In the genomic region with DNA sequence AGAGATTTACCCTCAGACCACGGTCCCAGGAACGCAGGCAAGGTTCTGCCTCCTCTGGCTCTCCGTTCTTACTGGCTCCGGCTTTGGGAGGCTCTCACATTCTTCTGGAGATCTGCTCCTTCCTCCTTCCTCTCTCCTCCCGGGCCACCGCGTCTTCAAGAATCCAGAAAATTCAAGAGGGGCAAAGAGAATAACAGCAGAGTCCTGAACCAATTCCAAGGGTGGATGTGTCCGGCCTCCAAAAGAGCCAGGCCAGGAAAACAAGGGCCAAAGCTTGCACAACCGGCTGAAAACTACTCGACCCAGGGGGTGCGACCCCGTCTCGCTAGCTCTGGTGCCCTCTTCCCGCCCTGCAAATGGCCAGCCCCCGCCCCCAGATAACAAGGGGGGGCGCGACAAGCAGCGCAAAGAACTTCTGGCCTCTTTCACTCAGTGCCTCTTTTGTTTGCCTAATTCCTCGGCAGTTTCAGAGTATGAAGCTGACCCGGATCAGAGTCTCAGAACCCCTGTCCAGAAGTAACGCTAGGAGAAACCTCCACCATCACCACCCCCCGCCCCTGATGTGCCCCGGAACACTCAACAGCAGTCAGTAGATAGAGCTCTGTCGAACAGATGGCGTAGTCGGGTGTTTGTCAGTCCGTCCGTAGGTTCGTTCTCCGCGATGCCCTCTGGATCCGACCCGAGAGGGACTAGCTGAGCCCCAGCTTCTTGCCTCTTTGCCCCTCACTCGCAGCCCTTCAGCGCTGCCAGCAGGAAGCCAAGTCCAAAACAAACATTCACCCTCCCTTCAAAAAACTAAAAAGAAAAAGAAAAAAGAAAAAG, we compare ENCODE assay signal across 7 mouse cellular contexts. TPM values are rescaled to one million over a fixed set of nuclear protein-coding genes. Genes with fewer than 3 reads are reported as not detected.
DNase-seq lines count a peak whose midpoint lies in the region; ATAC-seq and TF ChIP-seq lines count a peak whose summit lies in the region.

No protein-coding gene starts in this region.

- H3K27ac ChIP-seq in brown adipose tissue, adult 24 weeks (replicated peaks; ENCODE audit: low read depth, low read length): peak overlapping the region; percentile 86
- peak overlapping the region; percentile 88 for H3K27ac ChIP-seq in kidney, adult 2 months (ENCODE audit: insufficient read depth, low read depth, low read length)
- peak overlapping the region; percentile 99 for H3K27ac ChIP-seq in lung, embryonic 15.5 days

- no peak for TF ChIP-seq POLR2A in kidney, adult 2 months (IDR thresholded peaks at IDR 0.05; ENCODE audit: low read depth, low read length)

- peak; percentile 9; the same call in 1 of the 2 replicates for ATAC-seq in lung, embryonic 15.5 days (ENCODE audit: borderline replicate concordance, extremely low read depth, low FRiP score, low TSS enrichment)

- no peaks in the 10 kb centered on the region for H3K36me3 ChIP-seq in kidney, adult 2 months (ENCODE audit: control insufficient read depth, insufficient read depth, low read length)
- H3K36me3 ChIP-seq in lung, embryonic 15.5 days: peaks cover under 1% of the 10 kb centered on the region; the same call in 1 of the 2 replicates

- TF ChIP-seq CTCF in kidney, adult 2 months (conservative IDR thresholded peaks at IDR 0.05; ENCODE audit: insufficient read depth, insufficient read length, low read depth, low read length): no peak

- H3K4me3 ChIP-seq in brown adipose tissue, adult 24 weeks (ENCODE audit: insufficient read depth, low read depth, low read length): peak overlapping the region; percentile 72
- H3K4me3 ChIP-seq in kidney, adult 2 months (ENCODE audit: insufficient read depth, low read depth, low read length): peak overlapping the region; percentile 62
- H3K4me3 ChIP-seq in lung, embryonic 15.5 days: peak overlapping the region; percentile 66

- DNase-seq in NIH3T3 (ENCODE audit: low read depth): peak; percentile 78
- peak; percentile 58 for DNase-seq in heart, adult 8-10 months (ENCODE audit: low spot score)
- peak; percentile 75 for DNase-seq in kidney, adult 2 months
- DNase-seq in ovary, postnatal 14 days (ENCODE audit: low spot score): peak; percentile 34
- DNase-seq in frontal cortex, postnatal 36 days (ENCODE audit: low spot score in 2 of 2): no peak

- H3K4me2 ChIP-seq in lung, embryonic 15.5 days: peak overlapping the region; percentile 76

- no peaks in the 10 kb centered on the region for H3K9me3 ChIP-seq in lung, embryonic 15.5 days

- peaks cover 31% of the 10 kb centered on the region for H3K4me1 ChIP-seq in brown adipose tissue, adult 24 weeks (ENCODE audit: control insufficient read depth, insufficient read depth, insufficient read length, low read length)
- peaks cover 10% of the 10 kb centered on the region; the same call in 1 of the 2 replicates for H3K4me1 ChIP-seq in kidney, adult 2 months (ENCODE audit: control insufficient read depth, insufficient read depth, low read length)
- H3K4me1 ChIP-seq in lung, embryonic 15.5 days: peaks cover 50% of the 10 kb centered on the region

- peak overlapping the region; percentile 81 for H3K9ac ChIP-seq in lung, embryonic 15.5 days

- no peaks in the 10 kb centered on the region for H3K27me3 ChIP-seq in kidney, adult 2 months (replicated peaks; ENCODE audit: control insufficient read depth, insufficient read depth, low read length)
- no peaks in the 10 kb centered on the region for H3K27me3 ChIP-seq in lung, embryonic 15.5 days

- 2% methylated on average over 35 of the region's 35 CpGs for WGBS in kidney, adult 2 months
- under 1% methylated on average over 35 of the region's 35 CpGs for WGBS in lung, embryonic 15.5 days

RNA-seq across cellular contexts. Expression of gene Snx33, which starts 0.8 kb away (rescaled TPM):
- 5.9 and 6.8 TPM in 2 replicates for polyA plus RNA-seq in brown adipose tissue, adult 24 weeks (2012; ENCODE audit: insufficient read depth, insufficient read length, missing spikeins)
- total RNA-seq in heart, adult 8-10 months (2022): 10 to 100 TPM in 1 of 4 experiments, 1 to 10 TPM in 3; 7.3 to 10.3 (median 8.4) TPM
- 11.8 and 12.0 TPM in 2 replicates for polyA plus RNA-seq in kidney, adult 2 months (2012; rRNA removed)
- 10.8 and 11.4 TPM in 2 replicates for polyA plus RNA-seq in lung, embryonic 15.5 days (2015; fragmentation: Nextera tagmentation; extraction: Ambion mirVana)

RNA-seq across cellular contexts. Expression of gene Imp3, which starts 9.9 kb away (rescaled TPM):
- 52.9 and 57.6 TPM in 2 replicates for polyA plus RNA-seq in brown adipose tissue, adult 24 weeks (2012; ENCODE audit: insufficient read depth, insufficient read length, missing spikeins)
- total RNA-seq in heart, adult 8-10 months (2022): 10 to 100 TPM; 58.6 to 70.1 (median 65.8) TPM
- 151 and 189 TPM in 2 replicates for polyA plus RNA-seq in kidney, adult 2 months (2012; rRNA removed)
- 78.0 and 82.1 TPM in 2 replicates for polyA plus RNA-seq in lung, embryonic 15.5 days (2015; fragmentation: Nextera tagmentation; extraction: Ambion mirVana)

RNA-seq across cellular contexts. Expression of gene Snupn, which starts 23.3 kb away (rescaled TPM):
- 9.4 and 10.9 TPM in 2 replicates for polyA plus RNA-seq in brown adipose tissue, adult 24 weeks (2012; ENCODE audit: insufficient read depth, insufficient read length, missing spikeins)
- total RNA-seq in heart, adult 8-10 months (2022): 10 to 100 TPM in 2 of 4 experiments, 1 to 10 TPM in 2; 9.1 to 11.4 (median 10.3) TPM
- 6.5 and 7.7 TPM in 2 replicates for polyA plus RNA-seq in kidney, adult 2 months (2012; rRNA removed)
- 23.2 and 24.6 TPM in 2 replicates for polyA plus RNA-seq in lung, embryonic 15.5 days (2015; fragmentation: Nextera tagmentation; extraction: Ambion mirVana)

Comparison
In these comparisons a context has a peak if more than half of its experiments do, and no peak if none do; other contexts are left out.
1. DNase-seq: peak in NIH3T3 (single experiment), heart, adult 8-10 months (single experiment), kidney, adult 2 months (single experiment) and ovary, postnatal 14 days (single experiment); none in frontal cortex, postnatal 36 days (0 of 2).
2. Peak in every context shown above with its lines, with median percentiles within 50 percentile points of each other: H3K27ac ChIP-seq and H3K4me3 ChIP-seq.